Mouse (Mus musculus) heart, embryonic 11.5 days (tissue): ENCODE results near the gene Zdhhc1. TPM values are rescaled to one million over a fixed set of nuclear protein-coding genes. Genes with fewer than 3 reads are reported as not detected.

Source experiments
- ATAC-seq: fragments of 200-750 bp; cut with Nextera tagmentation; replicated peaks from 2 replicates; pipeline ENCODE4 v1.8.0; 2017; ENCODE audit warnings: moderate library complexity; ENCODE audit not compliant: insufficient number of reproducible peaks, low FRiP score, low TSS enrichment
- H3K27ac ChIP-seq: fragments of 300-500 bp; sonication (generic); 2 replicates; pipeline ENCODE4 v1.5.1; 2014; ENCODE audit warnings: mild to moderate bottlenecking, low read depth, low read length
- H3K27me3 ChIP-seq: fragments of 300-500 bp; sonication (generic); 2 replicates; pipeline ENCODE4 v1.6.1; 2014; ENCODE audit warnings: mild to moderate bottlenecking, low read length, mixed read lengths; ENCODE audit not compliant: control insufficient read depth, insufficient read depth
- H3K36me3 ChIP-seq: fragments of 300-500 bp; sonication (generic); 2 replicates; pipeline ENCODE4 v1.6.1; 2014; ENCODE audit warnings: mild to moderate bottlenecking, low read length, moderate library complexity, mixed read lengths; ENCODE audit not compliant: control insufficient read depth, insufficient read depth
- H3K4me1 ChIP-seq: fragments of 300-500 bp; sonication (generic); 2 replicates; pipeline ENCODE4 v1.6.1; 2014; ENCODE audit warnings: low read length; ENCODE audit not compliant: control insufficient read depth, insufficient read depth
- H3K4me2 ChIP-seq: fragments of 300-500 bp; sonication (generic); 2 replicates; pipeline ENCODE4 v1.6.1; 2014; ENCODE audit warnings: mild to moderate bottlenecking, moderate library complexity
- H3K4me3 ChIP-seq: fragments of 300-500 bp; sonication (generic); 2 replicates; pipeline ENCODE4 v1.5.1; 2014; ENCODE audit warnings: low read depth, low read length
- H3K9ac ChIP-seq: fragments of 300-500 bp; sonication (generic); 2 replicates; pipeline ENCODE4 v1.6.1; 2014; ENCODE audit warnings: mild to moderate bottlenecking, low read depth, low read length, moderate library complexity
- H3K9me3 ChIP-seq: fragments of 300-500 bp; sonication (generic); replicated peaks from 2 replicates; pipeline ENCODE4 v1.6.1; 2016; ENCODE audit warnings: low read length; ENCODE audit not compliant: control insufficient read depth
- WGBS: fragments of 180-500 bp; shearing (Covaris S2); extraction: QIAGEN DNeasy Blood & Tissue Kit; methylation state at CpG from one replicate; pipeline ENCODE4 v1.1.7; 2014; ENCODE audit not compliant: insufficient replicate concordance; 5-methylcytosine and 5-hydroxymethylcytosine counted together
- polyA plus RNA-seq: library from polyadenylated mRNA; unstranded; fragments of >200 nt; fragmentation: Nextera tagmentation; extraction: Ambion mirVana; gene quantifications from 2 replicates; pipeline ENCODE4 v1.2.1, GENCODE M21; 2014

The Zdhhc1 gene
- polyA plus RNA-seq, 1 experiment from 2014 or later, result 15.0 TPM

DNA sequence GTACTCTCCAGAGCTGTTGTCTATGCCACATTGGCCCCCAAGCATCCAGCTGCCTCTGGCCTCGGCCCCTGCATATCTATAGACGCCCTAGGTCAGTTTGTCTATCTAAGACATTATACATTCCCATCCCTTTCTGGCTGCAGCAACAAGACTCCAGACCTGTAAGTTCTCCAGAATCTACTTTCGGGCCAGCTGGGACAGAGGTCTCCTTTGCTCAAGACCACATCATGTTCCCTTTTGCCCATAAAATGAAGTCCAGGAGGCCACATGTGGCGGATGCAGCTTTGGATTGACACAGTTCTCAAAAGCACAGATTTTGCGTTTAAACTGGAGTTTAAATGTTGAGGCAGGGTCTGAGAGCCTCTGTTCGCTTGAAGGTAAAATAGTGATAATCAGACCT is 17.5 kb upstream of the Zdhhc1 start:
- no peak overlapping the region for H3K9ac ChIP-seq
- H3K4me3 ChIP-seq, result no peak overlapping the region
- no peak for ATAC-seq
- no peak overlapping the region for H3K27ac ChIP-seq
- no peaks in the 10 kb centered on the region for H3K36me3 ChIP-seq
- H3K27me3 ChIP-seq, result peaks cover 16% of the 10 kb centered on the region
- 79% methylated on average over 6 of the region's 6 CpGs for WGBS
- no peaks in the 10 kb centered on the region for H3K9me3 ChIP-seq
- no peak overlapping the region for H3K4me2 ChIP-seq
- peaks cover 25% of the 10 kb centered on the region for H3K4me1 ChIP-seq

DNA sequence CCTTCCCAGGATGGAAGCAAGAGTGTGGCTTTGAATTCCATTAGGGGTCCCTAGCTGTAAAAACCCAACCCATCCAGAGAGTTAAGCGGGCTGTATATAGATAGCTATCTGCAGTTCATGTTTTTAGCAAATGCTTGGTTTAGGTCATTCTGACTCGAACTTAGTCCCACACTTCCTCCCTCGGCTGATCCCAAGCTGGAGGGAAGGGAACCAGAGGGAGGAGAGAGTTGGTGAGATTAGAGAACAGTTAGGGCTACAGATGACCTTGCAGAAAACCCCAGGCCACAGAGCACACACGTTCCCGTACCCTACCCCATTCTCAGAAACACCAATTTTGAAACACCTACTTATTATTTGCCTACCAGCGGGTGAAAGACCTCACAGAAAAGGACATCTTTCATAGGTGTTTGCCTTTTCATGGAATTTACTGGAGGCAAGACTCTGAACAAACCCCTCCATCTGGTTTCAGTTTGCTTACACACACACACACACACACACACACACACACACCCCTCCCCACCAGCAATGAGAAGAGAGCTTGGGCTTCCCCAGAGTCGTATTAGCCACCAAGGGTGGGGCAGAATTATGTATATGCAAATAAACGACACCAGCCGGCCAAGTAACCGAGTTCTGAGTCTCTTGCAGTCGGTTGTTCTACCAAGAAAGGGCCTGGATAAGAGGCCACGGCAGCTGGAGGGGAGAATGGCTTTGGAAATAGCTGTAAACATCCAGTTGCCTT is 13.5 kb upstream of the Zdhhc1 start:
- H3K4me1 ChIP-seq, result 0 out of 2 replicates have a peak, but pooled peaks cover 3% of the 10 kb centered on the region
- no peak overlapping the region for H3K4me2 ChIP-seq
- 38% methylated on average over 12 of the region's 12 CpGs for WGBS
- no peak overlapping the region for H3K4me3 ChIP-seq
- no peaks in the 10 kb centered on the region for H3K9me3 ChIP-seq
- no peak overlapping the region for H3K9ac ChIP-seq
- peaks cover 3% of the 10 kb centered on the region; the same call in 1 of the 2 replicates for H3K27me3 ChIP-seq
- H3K27ac ChIP-seq, result no peak overlapping the region
- H3K36me3 ChIP-seq, result no peaks in the 10 kb centered on the region
- no peak for ATAC-seq

DNA sequence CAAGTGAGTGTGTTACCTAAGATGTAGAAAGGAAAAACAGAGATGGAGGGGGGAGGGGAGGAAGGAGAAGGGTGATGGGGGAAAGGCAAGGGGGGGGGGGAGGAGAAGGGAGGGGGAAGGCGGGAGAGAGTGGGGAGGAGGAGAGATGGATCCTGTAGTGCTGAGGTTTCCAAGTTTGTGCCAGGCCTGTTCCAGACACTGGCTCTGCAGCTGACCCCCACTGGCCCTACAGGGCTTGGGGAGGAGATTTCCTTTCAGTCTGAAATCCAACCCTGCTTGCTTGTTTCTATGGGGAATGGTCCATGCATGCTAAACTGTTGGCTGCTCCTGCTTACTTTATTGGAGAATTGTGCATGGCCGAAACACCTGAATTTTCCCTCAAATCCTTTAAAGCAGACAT is 12.1 kb upstream of the Zdhhc1 start:
- Histone ChIP-seq H3K9ac (no peak overlapping the region), H3K36me3 (no peaks in the 10 kb centered on the region), H3K27me3 (no peaks in the 10 kb centered on the region), H3K9me3 (no peaks in the 10 kb centered on the region), H3K27ac (no peak overlapping the region), H3K4me1 (no peaks in the 10 kb centered on the region), H3K4me2 (no peak overlapping the region), H3K4me3 (no peak overlapping the region)
- WGBS, result 73% methylated on average over 1 of the region's 2 CpGs
- ATAC-seq, result no peak; the same call in 1 of the 2 replicates

DNA sequence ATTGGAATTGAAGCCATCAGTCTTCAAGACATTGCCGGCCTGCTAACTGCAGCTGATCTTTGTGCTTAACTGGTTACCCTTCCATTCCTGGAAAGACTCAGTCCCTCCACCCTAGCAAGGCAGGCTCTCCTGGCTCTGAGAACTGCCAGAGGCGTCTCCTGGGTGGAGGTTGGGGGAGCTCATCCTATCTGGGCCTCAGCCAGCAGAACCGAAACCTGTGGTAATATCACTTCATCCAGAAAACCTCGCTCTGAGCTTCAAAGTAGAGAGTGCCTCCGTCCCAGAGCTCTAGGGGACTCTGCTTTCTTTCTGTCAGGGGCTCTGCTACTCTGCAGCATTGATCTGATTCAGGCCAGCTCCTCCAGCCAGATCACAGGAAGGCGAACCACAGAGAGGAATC is 10.3 kb upstream of the Zdhhc1 start:
- WGBS, result 58% methylated on average over 6 of the region's 6 CpGs
- no peaks in the 10 kb centered on the region for H3K27me3 ChIP-seq

DNA sequence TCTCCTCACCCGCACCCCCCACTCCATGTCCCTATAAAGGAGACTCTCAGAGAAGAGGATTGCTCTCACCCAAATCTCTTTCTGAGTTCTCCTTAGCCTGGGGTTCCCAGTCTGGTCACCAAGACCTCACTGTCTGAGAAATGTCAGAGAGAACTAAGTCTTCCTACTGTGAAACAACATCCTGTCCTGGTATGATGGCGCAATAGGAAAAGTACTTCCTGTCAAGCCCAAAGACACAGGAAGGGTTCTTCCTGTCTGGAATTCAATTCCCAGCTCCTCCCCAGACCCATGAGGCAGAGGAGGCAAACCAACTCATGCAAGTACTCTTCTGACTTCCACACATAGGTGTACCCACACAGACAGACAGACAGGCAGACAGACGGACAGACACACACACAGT is 7.9 kb upstream of the Zdhhc1 start:
- no peak overlapping the region for H3K27ac ChIP-seq
- no peak overlapping the region for H3K9ac ChIP-seq
- no peaks in the 10 kb centered on the region for H3K27me3 ChIP-seq
- no peak overlapping the region for H3K4me2 ChIP-seq
- no peaks in the 10 kb centered on the region for H3K4me1 ChIP-seq
- WGBS, result 78% methylated on average over 3 of the region's 3 CpGs
- ATAC-seq, result no peak
- H3K4me3 ChIP-seq, result no peak overlapping the region
- H3K9me3 ChIP-seq, result no peaks in the 10 kb centered on the region
- H3K36me3 ChIP-seq, result no peaks in the 10 kb centered on the region

More for the DNA sequence above, 10.3 kb upstream of the Zdhhc1 start:
- Histone ChIP-seq H3K9ac (no peak overlapping the region), H3K27ac (no peak overlapping the region), H3K4me1 (no peaks in the 10 kb centered on the region), H3K9me3 (no peaks in the 10 kb centered on the region), H3K4me2 (no peak overlapping the region), H3K4me3 (no peak overlapping the region), H3K36me3 (no peaks in the 10 kb centered on the region)
- ATAC-seq, result no peak

DNA sequence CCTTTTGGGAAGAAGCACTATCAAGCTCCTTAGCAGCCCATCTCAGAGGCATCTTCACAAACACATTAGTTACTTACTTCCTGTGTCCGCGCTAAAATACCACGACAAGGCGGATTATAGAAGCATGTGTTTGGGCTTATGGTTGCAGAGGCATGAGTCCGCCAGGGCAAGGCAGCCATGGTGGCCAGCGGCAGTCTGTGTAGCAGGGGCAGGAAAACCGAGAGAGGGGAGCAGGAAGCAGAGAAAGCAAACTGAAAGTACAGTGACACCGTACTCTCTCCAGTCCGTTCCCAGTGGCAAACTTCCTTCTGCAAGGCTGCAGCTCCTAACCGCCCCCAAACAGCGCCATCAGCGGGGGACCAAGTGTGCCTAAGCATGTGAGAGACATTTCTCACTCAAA is 3.1 kb upstream of the Zdhhc1 start:
- no peak overlapping the region for H3K9ac ChIP-seq
- no peak for ATAC-seq
- no peaks in the 10 kb centered on the region for H3K9me3 ChIP-seq
- H3K27me3 ChIP-seq, result no peaks in the 10 kb centered on the region
- WGBS, result 59% methylated on average over 12 of the region's 12 CpGs
- H3K4me2 ChIP-seq, result peak overlapping the region; percentile 16; the same call in 1 of the 2 replicates
- H3K4me3 ChIP-seq, result no peak overlapping the region
- H3K4me1 ChIP-seq, result 0 out of 2 replicates have a peak, but pooled peaks cover 2% of the 10 kb centered on the region
- no peaks in the 10 kb centered on the region for H3K36me3 ChIP-seq
- H3K27ac ChIP-seq, result no peak overlapping the region

DNA sequence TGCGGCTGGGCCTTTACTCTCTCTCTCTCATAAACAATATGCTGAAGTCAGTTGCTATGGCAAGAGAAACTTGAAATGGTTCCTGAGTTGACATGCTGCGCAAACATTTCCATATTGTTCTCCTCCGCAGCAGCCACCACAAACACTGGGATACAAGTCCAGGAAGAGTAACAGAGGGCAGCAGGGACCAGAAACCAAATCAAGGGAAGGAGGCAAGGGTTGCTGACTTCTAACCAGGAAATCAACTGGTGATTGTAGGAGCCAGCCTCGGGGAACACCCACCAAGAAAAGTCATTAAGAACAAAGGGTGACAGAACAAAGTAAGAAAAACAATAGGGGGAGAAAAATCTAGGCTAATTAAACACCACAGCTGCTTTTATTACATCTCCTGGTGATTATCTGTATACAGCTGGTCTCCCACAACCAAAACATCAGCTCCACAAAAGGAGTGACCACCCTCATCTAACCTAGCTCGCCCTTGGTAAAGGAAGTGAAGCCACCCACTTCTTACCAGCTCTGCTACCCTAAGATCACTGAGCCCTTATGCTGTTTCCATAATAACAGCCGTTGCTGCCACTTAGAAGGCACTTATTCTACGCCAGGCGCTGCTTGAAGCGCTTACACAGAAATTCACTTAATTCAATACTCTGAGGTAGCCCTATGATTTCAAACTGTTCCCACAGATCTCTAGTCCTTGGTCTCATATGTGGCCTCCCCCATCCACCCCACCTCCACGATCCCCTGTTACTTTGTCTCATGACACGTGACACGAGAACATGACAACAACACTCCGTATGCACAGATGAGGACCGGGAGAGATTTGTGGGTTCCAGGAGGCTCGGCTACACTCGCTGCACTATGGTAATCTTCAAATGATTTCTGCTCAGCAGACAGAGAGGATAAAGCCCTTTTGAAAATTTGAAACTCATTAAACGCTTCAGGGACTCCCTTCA is 1.1 kb downstream of the Zdhhc1 start:
- Histone ChIP-seq H3K4me3 (peak overlapping the region; percentile 76), H3K9me3 (no peaks in the 10 kb centered on the region), H3K9ac (no peak overlapping the region; the same call in 1 of the 2 replicates), H3K4me1 (0 out of 2 replicates have a peak, but pooled peaks cover 4% of the 10 kb centered on the region), H3K27ac (no peak overlapping the region), H3K4me2 (peak overlapping the region; percentile 97), H3K27me3 (no peaks in the 10 kb centered on the region), H3K36me3 (no peaks in the 10 kb centered on the region)
- WGBS, result 46% methylated on average over 17 of the region's 17 CpGs
- no peak for ATAC-seq

DNA sequence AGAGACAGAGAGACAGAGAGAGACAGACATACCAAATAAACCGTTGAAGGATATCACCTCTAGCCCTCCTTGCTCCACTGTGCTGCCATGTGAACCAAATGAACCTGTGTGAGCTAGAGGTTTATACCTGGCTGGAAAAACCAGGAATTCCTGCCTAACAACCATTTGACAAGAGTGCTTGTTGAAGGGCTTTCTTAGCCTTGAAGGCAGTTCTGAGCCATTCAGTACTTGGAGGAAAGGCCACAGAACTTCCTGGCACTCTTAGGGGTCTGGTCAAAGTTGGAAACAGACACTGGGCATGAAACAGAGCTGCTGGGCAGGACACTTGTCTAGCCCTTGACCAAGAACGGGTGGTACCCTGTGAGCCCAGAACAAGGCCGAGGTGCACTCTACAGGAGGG is 2.1 kb downstream of the Zdhhc1 start:
- Histone ChIP-seq H3K4me1 (0 out of 2 replicates have a peak, but pooled peaks cover 4% of the 10 kb centered on the region), H3K27me3 (no peaks in the 10 kb centered on the region), H3K9me3 (no peaks in the 10 kb centered on the region), H3K36me3 (no peaks in the 10 kb centered on the region), H3K4me2 (no peak overlapping the region), H3K9ac (no peak overlapping the region), H3K4me3 (no peak overlapping the region), H3K27ac (no peak overlapping the region)
- WGBS, result 75% methylated on average over 3 of the region's 3 CpGs
- no peak for ATAC-seq
